Mouse (Mus musculus) spleen, postnatal 4 days (tissue): ENCODE results near the gene Gucd1.

ENCODE experiments used
- DNase-seq, 2 experiments: peaks; one replicate each; pipeline ENCODE4 v3.0.0; 2022; ENCODE audit warnings: low spot score in 2 of 2

The Gucd1 gene

GRCm38 (mm10) chr10:75327081-75327480, 190.7 kb downstream of the Gucd1 start:
- no peak for DNase-seq

- DNase-seq = peak in 1 of 2 experiments; percentile 52
Observed at GRCm38 (mm10) chr10:75326553-75326952, 191.2 kb downstream of the Gucd1 start.

- no peak for DNase-seq
Observed at GRCm38 (mm10) chr10:75325821-75326220, 192.0 kb downstream of the Gucd1 start.

- DNase-seq = no peak
Observed at GRCm38 (mm10) chr10:75324391-75324790, 193.4 kb downstream of the Gucd1 start.

GRCm38 (mm10) chr10:75323986-75324385, 193.8 kb downstream of the Gucd1 start:
- DNase-seq = no peak

- no peak for DNase-seq
Observed at GRCm38 (mm10) chr10:75322966-75323365, 194.8 kb downstream of the Gucd1 start.

- DNase-seq = no peak
Observed at GRCm38 (mm10) chr10:75320321-75320720, 197.5 kb downstream of the Gucd1 start.

GRCm38 (mm10) chr10:75318206-75318605, 199.6 kb downstream of the Gucd1 start:
- DNase-seq = no peak

- peak; percentile 70 to 90 for DNase-seq
Observed at GRCm38 (mm10) chr10:75316908-75317761, 200.6 kb downstream of the Gucd1 start.

GRCm38 (mm10) chr10:75316872-75316907, 201.1 kb downstream of the Gucd1 start, which contains the start of gene Adora2a:
Gene Adora2a (plus strand): TSS chr10:75316877.
- DNase-seq = no peak

GRCm38 (mm10) chr10:75316472-75316871, 201.3 kb downstream of the Gucd1 start:
- DNase-seq = no peak

GRCm38 (mm10) chr10:75315756-75316155, 202.0 kb downstream of the Gucd1 start:
- no peak for DNase-seq

- DNase-seq = no peak
Observed at GRCm38 (mm10) chr10:75314190-75314980, 203.4 kb downstream of the Gucd1 start.

- DNase-seq = no peak
Observed at GRCm38 (mm10) chr10:75312361-75312760, 205.4 kb downstream of the Gucd1 start.

- DNase-seq = no peak
Observed at GRCm38 (mm10) chr10:75307130-75307529, 210.6 kb downstream of the Gucd1 start.

- DNase-seq = no peak
Observed at GRCm38 (mm10) chr10:75304413-75304812, 213.4 kb downstream of the Gucd1 start.

GRCm38 (mm10) chr10:75304049-75304405, 213.7 kb downstream of the Gucd1 start:
- no peak for DNase-seq

GRCm38 (mm10) chr10:75303324-75304048, 214.3 kb downstream of the Gucd1 start:
- DNase-seq = no peak

- DNase-seq = no peak
Observed at GRCm38 (mm10) chr10:75302536-75302935, 215.2 kb downstream of the Gucd1 start.

GRCm38 (mm10) chr10:75301937-75302336, 215.8 kb downstream of the Gucd1 start:
- no peak for DNase-seq

- DNase-seq = no peak
Observed at GRCm38 (mm10) chr10:75301195-75301806, 216.5 kb downstream of the Gucd1 start.
